Mouse (Mus musculus): ENCODE data around the gene Haus6.

DNA sequence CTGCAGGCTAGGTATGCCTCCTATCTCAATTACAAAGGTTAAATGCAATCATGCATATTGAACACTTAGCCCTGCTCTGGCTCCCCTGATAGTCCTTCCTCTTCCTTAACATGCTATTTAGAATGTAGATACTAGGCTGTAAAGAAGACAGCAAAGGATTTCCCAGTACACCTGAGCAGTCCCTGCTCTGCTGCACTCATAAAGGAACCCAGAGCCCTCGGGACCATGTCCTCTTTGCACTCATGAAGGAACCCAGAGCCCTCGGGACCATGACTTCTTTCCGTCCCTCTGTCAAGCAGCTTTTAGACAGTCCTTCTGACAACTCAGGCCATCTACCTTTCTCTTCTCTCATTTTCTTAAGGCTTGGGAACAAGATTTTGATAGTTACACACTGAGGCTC is 31.3 kb downstream of the Haus6 start:
- no peak for TF ChIP-seq CTCF (IDR thresholded peaks at IDR 0.05; ENCODE audit: control insufficient read depth, insufficient read depth, insufficient replicate concordance, low read depth, low read length)
- TF ChIP-seq POLR2A (IDR thresholded peaks at IDR 0.05; ENCODE audit: control insufficient read depth, low read depth, low read length), result no peak

Measured in testis, adult 2 months (tissue).